Mouse (Mus musculus) monocyte, adult 59 days (primary cell): ENCODE measurements around the gene Ndufab1. TPM values are rescaled to one million over a fixed set of nuclear protein-coding genes. Genes with fewer than 3 reads are reported as not detected.

Source experiments
- total RNA-seq, 2 experiments: library from RNA; stranded (reverse); gene quantifications; one replicate each; pipeline ENCODE4 v1.2.4; 2023

Ndufab1 gene
- 10 to 100 TPM; 50.9 to 57.4 TPM for total RNA-seq

DNA sequence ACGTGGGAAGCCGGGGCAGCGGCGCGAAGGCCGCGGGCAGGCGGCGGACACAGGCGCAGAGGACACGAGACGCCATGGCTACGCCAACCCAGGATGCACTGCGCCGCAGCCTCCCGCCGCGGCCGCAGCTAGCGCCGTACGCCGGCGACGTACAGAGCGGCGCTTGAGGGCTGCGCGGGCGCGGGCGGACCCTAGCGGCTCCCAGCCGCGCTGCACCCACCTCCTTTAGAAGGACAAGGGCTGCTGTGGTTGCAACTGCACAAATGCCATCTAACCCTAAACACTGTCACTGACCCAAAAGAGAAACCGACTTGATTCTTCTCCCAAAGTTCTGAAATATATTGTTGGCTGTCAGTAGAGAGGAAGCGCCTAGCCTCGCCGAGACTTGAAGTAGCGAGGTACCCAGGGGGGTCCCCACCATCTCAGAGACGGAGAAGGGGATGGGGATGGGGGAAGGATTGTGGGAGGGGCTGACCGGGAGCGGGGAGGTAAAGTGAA lies at the start of gene Ndufab1:
Ndufab1 (minus strand) TSS at position 140 of the 498 bp plus-strand sequence.

DNA sequence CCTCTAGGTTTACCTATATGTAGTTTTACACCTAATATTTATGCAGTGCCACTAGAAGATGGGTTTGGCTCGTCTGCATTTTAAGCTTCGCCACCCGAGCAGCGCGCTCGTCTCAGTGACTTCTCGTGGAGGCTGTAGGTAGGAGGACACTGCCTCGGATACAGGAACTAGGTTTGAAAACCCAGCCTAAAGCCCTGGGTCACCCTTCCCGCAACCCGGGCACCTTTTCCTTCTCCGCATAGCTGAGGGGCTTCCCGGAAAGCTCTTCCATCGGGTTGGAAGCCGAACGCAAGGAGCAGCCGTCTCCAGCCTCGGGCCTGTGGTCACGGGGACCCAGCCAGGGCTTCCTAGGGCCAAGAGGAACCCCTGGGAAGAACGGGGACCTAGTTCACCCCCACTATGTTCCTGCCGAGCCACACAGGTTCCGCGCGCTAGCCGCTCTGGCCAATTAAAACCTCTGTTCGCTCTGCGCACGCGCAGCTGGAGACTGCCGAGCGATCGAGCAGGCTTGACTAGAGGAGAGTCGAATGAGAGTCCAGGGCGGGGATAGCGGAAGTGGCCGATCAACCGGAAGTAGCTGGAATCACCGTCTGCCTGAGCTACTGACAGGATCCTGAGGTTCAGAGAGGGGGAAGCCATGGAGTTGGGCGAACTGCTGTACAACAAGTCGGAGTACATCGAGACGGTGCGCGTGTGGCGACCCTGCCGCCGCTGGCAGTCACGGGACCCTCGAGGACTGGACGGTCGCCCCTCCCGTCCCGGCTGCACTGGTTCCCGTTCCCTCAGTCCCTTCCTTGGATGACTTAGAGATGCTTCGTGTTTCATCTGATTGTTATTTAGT lies 31.0 kb upstream of the Ndufab1 start, which contains the start of the genes Palb2 and Dctn5:
Palb2 (minus strand) TSS at position 489 of the 841 bp plus-strand sequence.
Dctn5 (plus strand) TSS at position 545 of the 841 bp plus-strand sequence.

DNA sequence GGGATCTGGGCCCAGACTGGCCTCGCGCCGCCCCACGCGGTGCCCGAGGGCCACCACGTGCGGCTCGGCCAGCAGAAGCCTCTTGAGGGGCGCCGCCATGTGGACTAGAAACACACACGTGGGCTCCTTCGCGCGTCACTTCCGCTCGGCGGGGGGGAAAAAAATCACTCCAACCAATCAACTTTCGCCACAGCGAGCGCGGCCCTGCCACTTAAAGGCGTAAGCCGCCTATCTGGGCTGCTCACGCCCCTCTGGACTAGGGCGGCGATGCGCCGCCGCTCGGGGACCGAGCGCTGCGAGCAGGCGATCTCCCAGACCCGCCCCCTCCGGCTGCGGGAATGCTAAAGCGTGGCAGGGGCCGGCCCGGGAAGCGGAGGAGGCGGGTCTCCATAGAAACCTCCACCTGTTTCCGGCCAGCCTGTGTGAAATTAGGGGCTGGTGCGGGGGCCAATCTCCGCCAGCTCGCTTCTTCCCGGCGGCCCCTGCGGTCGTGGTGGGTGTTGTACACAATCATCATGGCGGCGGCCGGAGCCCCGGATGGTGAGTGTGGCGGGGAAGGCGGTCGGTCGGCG lies 34.7 kb downstream of the Ndufab1 start, which contains the start of the genes Ubfd1 and Ears2:
Ubfd1 (plus strand) TSS at position 231 of the 572 bp plus-strand sequence.
Ears2 (minus strand) TSS at position 319 of the 572 bp plus-strand sequence.

Other genes with a start within 250 kb of the Ndufab1 start
- not detected for gene Scnn1b, start 236.8 kb downstream of the Ndufab1 start, total RNA-seq
- 10 to 100 TPM; 18.4 to 18.5 TPM for gene Cog7, start 120.2 kb downstream of the Ndufab1 start, total RNA-seq
- 10 to 100 TPM; 15.7 TPM for gene Gga2, start 80.7 kb downstream of the Ndufab1 start, total RNA-seq
- 10 to 100 TPM; 23.3 to 31.2 TPM for gene Ubfd1, start 34.7 kb downstream of the Ndufab1 start, total RNA-seq
- 1 to 10 TPM; 4.0 to 5.1 TPM for gene Ears2, start 34.6 kb downstream of the Ndufab1 start, total RNA-seq
- 1 to 10 TPM; 6.1 to 6.6 TPM for gene Palb2, start 31.1 kb upstream of the Ndufab1 start, total RNA-seq
- gene Dctn5, start 31.2 kb upstream of the Ndufab1 start, total RNA-seq: 10 to 100 TPM; 76.0 to 81.4 TPM
- 1 to 10 TPM; 1.9 to 3.0 TPM for gene Plk1, start 57.6 kb upstream of the Ndufab1 start, total RNA-seq
- not detected for gene Ern2, start 84.3 kb upstream of the Ndufab1 start, total RNA-seq
- gene Chp2, start 117.6 kb upstream of the Ndufab1 start, total RNA-seq: 10 to 100 TPM in 1 of 2 experiments, 1 to 10 TPM in 1; 7.5 to 14.3 TPM
- gene Prkcb, start 186.9 kb upstream of the Ndufab1 start, total RNA-seq: 100 to 1,000 TPM; 186 to 189 TPM